Mouse (Mus musculus) gastrocnemius, postnatal 4 days (tissue): ENCODE data around the gene Nsl1. TPM values are rescaled to one million over a fixed set of nuclear protein-coding genes. Genes with fewer than 3 reads are reported as not detected.

Source experiments
- DNase-seq, 2 experiments: peaks; one replicate each; pipeline ENCODE4 v3.0.0; 2021 to 2022; ENCODE audit warnings: low spot score in 2 of 2, mixed read lengths in 2 of 2
- total RNA-seq, 2 experiments: library from RNA; stranded (reverse); gene quantifications; 2 replicates each; pipeline ENCODE4 v1.2.3; 2021

Nsl1 gene
- total RNA-seq, 2 experiments from 2014 or later = 3.9 to 4.5 TPM

DNA sequence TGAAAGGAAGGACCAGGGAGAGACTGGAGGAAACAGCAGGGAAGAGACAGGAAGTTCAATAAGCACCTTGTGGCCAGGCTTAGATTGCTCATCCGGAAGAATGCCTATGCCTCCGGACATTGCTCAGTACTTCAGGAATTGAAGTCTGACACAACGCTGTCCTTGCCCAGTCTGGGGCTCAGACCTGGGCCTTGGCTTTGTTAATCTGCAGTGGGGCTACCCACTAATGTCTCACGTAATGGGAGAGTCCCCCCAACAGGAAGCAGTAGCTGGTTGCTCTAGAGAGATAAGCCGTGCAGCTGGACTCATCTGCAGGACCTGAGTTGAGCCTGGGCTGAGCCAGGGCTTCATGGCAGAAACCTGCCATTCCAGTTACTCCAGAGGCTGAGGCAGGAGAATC lies 70.1 kb downstream of the Nsl1 start:
- DNase-seq = no peak

DNA sequence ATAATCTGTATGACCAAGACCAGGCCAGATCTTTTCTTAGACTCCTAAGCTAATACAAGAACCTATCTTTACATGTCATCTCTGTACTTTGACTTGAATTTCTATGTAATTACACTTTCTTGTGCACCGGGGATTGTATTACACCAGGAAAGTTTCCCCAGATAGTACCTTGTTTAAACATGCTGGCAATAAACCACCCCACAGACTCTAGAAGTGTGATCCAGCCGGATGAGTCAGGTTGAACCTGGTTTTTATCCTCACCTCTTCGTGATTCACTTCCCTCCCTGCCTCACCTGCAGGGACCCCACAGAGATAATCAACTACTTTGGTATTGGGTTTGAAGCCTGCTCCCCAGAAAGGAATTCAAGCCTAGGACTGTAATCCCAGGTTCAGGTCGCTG lies 72.6 kb downstream of the Nsl1 start:
- no peak for DNase-seq

Other genes starting within 250 kb of the Nsl1 start
- 10 to 100 TPM; 24.1 to 28.2 TPM for gene Rps6kc1, start 151.2 kb upstream of the Nsl1 start, total RNA-seq
- 10 to 100 TPM; 30.0 to 41.6 TPM for gene Angel2, start 137.9 kb upstream of the Nsl1 start, total RNA-seq
- gene Vash2, start 83.7 kb upstream of the Nsl1 start, total RNA-seq = 10 to 100 TPM; 41.2 to 43.6 TPM
- gene Flvcr1, start 36.9 kb upstream of the Nsl1 start, total RNA-seq = 10 to 100 TPM in 1 of 2 experiments, 1 to 10 TPM in 1; 9.2 to 11.7 TPM
- gene Spata45, start 26.4 kb upstream of the Nsl1 start, total RNA-seq = not detected
- 10 to 100 TPM; 21.4 to 23.1 TPM for gene Tatdn3, start 80 bp upstream of the Nsl1 start, total RNA-seq
- gene Batf3, start 34.8 kb downstream of the Nsl1 start, total RNA-seq = 1 to 10 TPM in 1 of 2 experiments, under 1 TPM in 1; 0.47 to 2.7 TPM
- not detected for gene Fam71a, start 101.8 kb downstream of the Nsl1 start, total RNA-seq
- 10 to 100 TPM in 1 of 2 experiments, 1 to 10 TPM in 1; 9.7 to 13.9 TPM for gene Atf3, start 155.0 kb downstream of the Nsl1 start, total RNA-seq